Mouse (Mus musculus): ENCODE measurements at regions not wholly inside any gene's neighbourhood (a gene's known extent, or its start where the extent isn't known, plus 50 kb on each side); places are given as distances from the start of the nearest gene placed in this dataset.

- H3K9ac ChIP-seq (ENCODE audit: insufficient read depth, low read depth): no peak overlapping the region
- dilution Hi-C loops (cut with MboI; ENCODE audit: extremely low pct_ligation_motif_present, extremely low pct_unique_long_range_greater_than_20kb, low sequenced_read_pairs) (no loop called here), in situ Hi-C loops (cut with MboI; ENCODE audit: low pct_ligation_motif_present, low pct_unique_long_range_greater_than_20kb, low sequenced_read_pairs) (no loop called here)
- H3K79me2 ChIP-seq (replicated peaks; ENCODE audit: control insufficient read depth, extremely low read depth, insufficient read depth, poor library complexity, severe bottlenecking): no peaks in the 10 kb centered on the region
- peaks cover 49% of the 10 kb centered on the region for H3K9me3 ChIP-seq (replicated peaks; ENCODE audit: low read length)
- H3K36me3 ChIP-seq (replicated peaks in 1 of 2; ENCODE audit: control insufficient read depth in 1 of 2, insufficient read depth in 1 of 2, low read length in 1 of 2): no peaks in the 10 kb centered on the region
- no peak overlapping the region for H3K27ac ChIP-seq (ENCODE audit: insufficient read depth, low read depth)
- H3K4me3 ChIP-seq (replicated peaks in 1 of 3; ENCODE audit: low read depth in 2 of 3, low read length in 2 of 3, poor library complexity in 1 of 3): no peak overlapping the region
- H3K27me3 ChIP-seq (replicated peaks): no peaks in the 10 kb centered on the region
- H3K4me2 ChIP-seq (ENCODE audit: insufficient read depth, low read depth, poor library complexity, severe bottlenecking): no peak overlapping the region
- TF ChIP-seq BHLHE40 (IDR thresholded peaks at IDR 0.05; ENCODE audit: low read depth, low read length): no peak
- TF ChIP-seq EP300 (IDR thresholded peaks at IDR 0.05; ENCODE audit: low read length): no peak
- TF ChIP-seq GABPA (IDR thresholded peaks at IDR 0.05; ENCODE audit: insufficient replicate concordance, low read depth, low read length): no peak
- no peak for TF ChIP-seq PAX5 (IDR thresholded peaks at IDR 0.05; ENCODE audit: low read length)
- TF ChIP-seq ZMIZ1 (IDR thresholded peaks at IDR 0.05; ENCODE audit: low read depth, low read length): no peak
- no peak for TF ChIP-seq JUN (IDR thresholded peaks at IDR 0.05; ENCODE audit: insufficient read depth, low read depth, low read length)
- no peak for TF ChIP-seq TBP (conservative IDR thresholded peaks at IDR 0.05; ENCODE audit: low read depth, low read length)
- TF ChIP-seq CHD2 (IDR thresholded peaks at IDR 0.05; ENCODE audit: low read length): no peak
- TF ChIP-seq JUND (conservative IDR thresholded peaks at IDR 0.05; ENCODE audit: low read depth, low read length): no peak
- TF ChIP-seq RCOR1 (conservative IDR thresholded peaks at IDR 0.05; ENCODE audit: low read depth, low read length): no peak
- no peak for TF ChIP-seq KAT2A (IDR thresholded peaks at IDR 0.05; ENCODE audit: insufficient replicate concordance, low read length)
- TF ChIP-seq TCF12 (IDR thresholded peaks at IDR 0.05; ENCODE audit: low read depth, low read length): no peak
- TF ChIP-seq HCFC1 (IDR thresholded peaks at IDR 0.05; ENCODE audit: low read depth, low read length): no peak
- no peak for TF ChIP-seq IRF4 (IDR thresholded peaks at IDR 0.05; ENCODE audit: low read depth, low read length)
- no peak for TF ChIP-seq SMC3 (IDR thresholded peaks at IDR 0.05; ENCODE audit: low read depth, low read length)
- TF ChIP-seq MEF2A (IDR thresholded peaks at IDR 0.05; ENCODE audit: borderline replicate concordance, low read depth, low read length): no peak
- no peak for TF ChIP-seq CTCF (conservative IDR thresholded peaks at IDR 0.05 in 1 of 2, IDR thresholded peaks at IDR 0.05 in 1 of 2; ENCODE audit: low read depth in 2 of 2, low read length in 2 of 2)
- H3K4me1 ChIP-seq (ENCODE audit: control insufficient read depth in 1 of 2, insufficient read depth in 2 of 2): no peaks in the 10 kb centered on the region
- DNase-seq (ENCODE audit: extremely low read depth): no peak
Observed at GRCm38 (mm10) chr7:69988704-69989103, 377.8 kb downstream of the Nr2f2 start.

- Histone ChIP-seq H3K36me3 (replicated peaks in 1 of 2; ENCODE audit: control insufficient read depth in 1 of 2, insufficient read depth in 1 of 2, low read length in 1 of 2) (no peaks in the 10 kb centered on the region), H3K9me3 (replicated peaks; ENCODE audit: low read length) (peaks cover 29% of the 10 kb centered on the region), H3K9ac (ENCODE audit: insufficient read depth, low read depth) (no peak overlapping the region), H3K4me3 (replicated peaks in 1 of 3; ENCODE audit: low read depth in 2 of 3, low read length in 2 of 3, poor library complexity in 1 of 3) (no peak overlapping the region), H3K79me2 (replicated peaks; ENCODE audit: control insufficient read depth, extremely low read depth, insufficient read depth, poor library complexity, severe bottlenecking) (no peaks in the 10 kb centered on the region), H3K4me1 (ENCODE audit: control insufficient read depth in 1 of 2, insufficient read depth in 2 of 2) (no peaks in the 10 kb centered on the region), H3K4me2 (ENCODE audit: insufficient read depth, low read depth, poor library complexity, severe bottlenecking) (no peak overlapping the region), H3K27ac (ENCODE audit: insufficient read depth, low read depth) (no peak overlapping the region), H3K27me3 (replicated peaks) (no peaks in the 10 kb centered on the region)
- dilution Hi-C loops (cut with MboI; ENCODE audit: extremely low pct_ligation_motif_present, extremely low pct_unique_long_range_greater_than_20kb, low sequenced_read_pairs) (no loop called here), in situ Hi-C loops (cut with MboI; ENCODE audit: low pct_ligation_motif_present, low pct_unique_long_range_greater_than_20kb, low sequenced_read_pairs) (no loop called here)
- TF ChIP-seq CHD1 (IDR thresholded peaks at IDR 0.05; ENCODE audit: low read depth, low read length): no peak
- TF ChIP-seq KAT2A (IDR thresholded peaks at IDR 0.05; ENCODE audit: insufficient replicate concordance, low read length): no peak
- TF ChIP-seq MXI1 (IDR thresholded peaks at IDR 0.05; ENCODE audit: low read depth, low read length): no peak
- TF ChIP-seq NRF1 (IDR thresholded peaks at IDR 0.05; ENCODE audit: low read depth, low read length): no peak
- no peak for TF ChIP-seq GABPA (IDR thresholded peaks at IDR 0.05; ENCODE audit: insufficient replicate concordance, low read depth, low read length)
- no peak for TF ChIP-seq ZKSCAN1 (IDR thresholded peaks at IDR 0.05; ENCODE audit: borderline replicate concordance, low read depth, low read length)
- no peak for TF ChIP-seq JUN (IDR thresholded peaks at IDR 0.05; ENCODE audit: insufficient read depth, low read depth, low read length)
- TF ChIP-seq MEF2A (IDR thresholded peaks at IDR 0.05; ENCODE audit: borderline replicate concordance, low read depth, low read length): no peak
- no peak for TF ChIP-seq TBP (conservative IDR thresholded peaks at IDR 0.05; ENCODE audit: low read depth, low read length)
- TF ChIP-seq ELF1 (IDR thresholded peaks at IDR 0.05; ENCODE audit: low read depth, low read length): no peak
- no peak for TF ChIP-seq NELFE (IDR thresholded peaks at IDR 0.05; ENCODE audit: low read depth, low read length)
- TF ChIP-seq ETS1 (conservative IDR thresholded peaks at IDR 0.05; ENCODE audit: low read depth, low read length): no peak
- no peak for TF ChIP-seq BHLHE40 (IDR thresholded peaks at IDR 0.05; ENCODE audit: low read depth, low read length)
- TF ChIP-seq PAX5 (IDR thresholded peaks at IDR 0.05; ENCODE audit: low read length): no peak
- no peak for TF ChIP-seq SIN3A (IDR thresholded peaks at IDR 0.05; ENCODE audit: low read length)
- TF ChIP-seq EP300 (IDR thresholded peaks at IDR 0.05; ENCODE audit: low read length): no peak
- no peak for DNase-seq (ENCODE audit: extremely low read depth)
Observed at GRCm38 (mm10) chr7:69981301-69981700, 385.2 kb downstream of the Nr2f2 start.

All from CH12.LX (cell line).